Mouse (Mus musculus) liver, embryonic 14.5 days (tissue): ENCODE measurements around the gene Hic1. TPM values are rescaled to one million over a fixed set of nuclear protein-coding genes. Genes with fewer than 3 reads are reported as not detected.

ENCODE experiments used
- ATAC-seq: fragments of 200-750 bp; cut with Nextera tagmentation; 2 replicates; pipeline ENCODE4 v1.8.0; 2017; ENCODE audit warnings: moderate number of reproducible peaks, mild to moderate bottlenecking, moderate library complexity; ENCODE audit not compliant: insufficient read depth
- DNase-seq, 3 experiments: peaks; one replicate each; pipeline ENCODE4 v3.0.0-alpha.2; 2012 to 2013; ENCODE audit warnings: low read depth in 3 of 3, low spot score in 3 of 3
- H3K27ac ChIP-seq: fragments of 300-500 bp; sonication (generic); 2 replicates; pipeline ENCODE4 v1.5.1; 2014; ENCODE audit warnings: moderate library complexity, mild to moderate bottlenecking, control low read depth, inconsistent platforms
- H3K27me3 ChIP-seq: fragments of 300-500 bp; sonication (generic); 2 replicates; pipeline ENCODE4 v1.6.1; 2014; ENCODE audit warnings: mild to moderate bottlenecking, low read length, moderate library complexity; ENCODE audit not compliant: control insufficient read depth, insufficient read depth
- H3K36me3 ChIP-seq: fragments of 300-500 bp; sonication (generic); replicated peaks from 2 replicates; pipeline ENCODE4 v1.6.1; 2014; ENCODE audit warnings: low read depth; ENCODE audit not compliant: control insufficient read depth, insufficient read depth
- H3K4me1 ChIP-seq, 2 experiments: fragments of 200-500 bp in 1 of 2; fragments of 300-500 bp in 1 of 2; sonication (generic) in 1 of 2; replicated peaks; 2 replicates each; pipeline ENCODE4 v1.6.1; 2012 to 2014; ENCODE audit warnings: antibody characterized with exemption in 1 of 2, inconsistent platforms in 1 of 2, low read length in 1 of 2; ENCODE audit not compliant: control insufficient read depth in 2 of 2, insufficient read depth in 2 of 2
- H3K4me2 ChIP-seq: fragments of 300-500 bp; sonication (generic); 2 replicates; pipeline ENCODE4 v1.6.1; 2014; ENCODE audit warnings: low read depth, mild to moderate bottlenecking, control low read depth, moderate library complexity
- H3K4me3 ChIP-seq, 2 experiments: fragments of 200-500 bp in 1 of 2; fragments of 300-500 bp in 1 of 2; sonication (generic) in 1 of 2; 2 replicates each; pipeline ENCODE4 v1.5.1; 2012 to 2014; ENCODE audit warnings: low read depth in 2 of 2, low read length in 2 of 2, mild to moderate bottlenecking in 2 of 2, control low read depth in 1 of 2, inconsistent platforms in 1 of 2, moderate library complexity in 1 of 2; ENCODE audit not compliant: insufficient read depth in 1 of 2
- H3K9ac ChIP-seq: fragments of 300-500 bp; sonication (generic); replicated peaks from 2 replicates; pipeline ENCODE4 v1.6.1; 2014; ENCODE audit warnings: mild to moderate bottlenecking, control low read depth, moderate library complexity
- H3K9me3 ChIP-seq: fragments of 300-500 bp; sonication (generic); 2 replicates; pipeline ENCODE4 v1.6.1; 2016; ENCODE audit warnings: low read length, mixed read lengths; ENCODE audit not compliant: control insufficient read depth
- CTCF ChIP-seq: IDR thresholded peaks from 2 replicates; pipeline ENCODE4 v1.5.1; 2016; ENCODE audit warnings: antibody characterized with exemption, low read depth, control low read depth
- EP300 ChIP-seq: IDR thresholded peaks from 2 replicates; pipeline ENCODE4 v1.6.1; 2016; ENCODE audit warnings: antibody characterized with exemption, low read depth
- WGBS: fragments of 180-500 bp; shearing (Covaris S2); extraction: QIAGEN DNeasy Blood & Tissue Kit; methylation state at CpG from one replicate; pipeline ENCODE4 v1.1.7; 2014; ENCODE audit not compliant: insufficient replicate concordance; 5-methylcytosine and 5-hydroxymethylcytosine counted together
- polyA plus RNA-seq, 2 experiments: library from polyadenylated mRNA; depleted of rRNA in 1 of 2; stranded (reverse) in 1 of 2; unstranded in 1 of 2; fragments of >200 nt; fragmentation: Nextera tagmentation in 1 of 2; extraction: Ambion mirVana in 1 of 2; gene quantifications; 2 replicates each; pipeline versions ENCODE4 v1.2.1 to v1.2.3; 2012 to 2014

The Hic1 gene
- polyA plus RNA-seq, 2 experiments, result 0.28 to 0.97 TPM

DNA sequence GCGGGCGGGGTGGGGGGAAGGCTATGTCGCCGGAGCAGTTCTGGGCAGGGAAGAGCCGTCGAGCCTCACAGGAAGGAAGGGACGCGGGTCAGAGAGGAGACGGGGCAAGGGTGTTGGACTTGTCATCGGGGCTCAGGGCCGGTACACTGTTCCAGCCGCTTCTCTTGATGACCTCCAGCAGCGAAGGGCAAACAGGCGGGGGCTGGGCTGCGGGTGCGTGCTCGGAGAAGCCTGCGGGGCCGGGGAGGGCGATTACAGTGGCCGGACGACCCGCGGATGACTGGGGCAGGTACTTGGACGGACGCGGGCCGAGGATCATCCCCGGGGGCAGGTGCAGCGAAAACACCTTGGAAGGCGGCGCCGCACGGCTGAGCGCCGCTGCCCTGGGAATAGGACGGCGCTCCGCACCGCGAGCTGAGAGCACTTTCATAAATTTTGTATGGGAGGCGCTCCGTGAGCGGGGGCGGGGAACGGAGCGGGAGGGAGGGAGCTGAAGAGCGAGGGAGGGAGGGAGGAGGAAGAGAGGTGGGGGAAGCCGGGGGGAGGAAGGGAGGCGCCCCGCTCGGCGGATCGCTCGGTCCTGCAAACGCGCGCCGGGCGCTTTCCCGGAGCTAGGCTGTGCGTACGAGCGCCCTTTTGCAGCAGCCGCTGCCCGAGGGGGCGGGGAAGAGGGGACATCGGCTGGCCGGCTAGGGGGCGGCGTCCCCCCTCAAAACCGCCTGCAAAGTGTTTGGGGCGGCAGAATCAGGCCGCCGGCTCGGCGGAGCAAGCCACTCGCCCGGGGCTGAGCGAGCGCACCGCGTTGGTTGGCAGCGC, 24.1 kb upstream of the Hic1 start, which contains the start of gene Rtn4rl1:
TSS of gene Rtn4rl1 (plus strand) at position 528 of the 816 bp plus-strand sequence.
- peaks cover 52% of the 10 kb centered on the region for H3K27me3 ChIP-seq
- ATAC-seq (no peak), DNase-seq (no peak)
- no peak for TF ChIP-seq CTCF
- no peak for TF ChIP-seq EP300
- H3K9me3 ChIP-seq, result no peaks in the 10 kb centered on the region
- peaks cover 7 to 15% of the 10 kb centered on the region in 2 experiments; a peak in 3 of 4 replicates for H3K4me1 ChIP-seq
- no peak within 1 kb of the TSS for H3K9ac ChIP-seq
- H3K4me3 ChIP-seq, result peak within 1 kb of the TSS; percentile 21 to 59
- H3K4me2 ChIP-seq, result peak within 1 kb of the TSS; percentile 56
- WGBS, result under 1% methylated on average over 81 of the region's 84 CpGs
- no peaks in the 10 kb centered on the region for H3K36me3 ChIP-seq
- H3K27ac ChIP-seq, result no peak within 1 kb of the TSS

DNA sequence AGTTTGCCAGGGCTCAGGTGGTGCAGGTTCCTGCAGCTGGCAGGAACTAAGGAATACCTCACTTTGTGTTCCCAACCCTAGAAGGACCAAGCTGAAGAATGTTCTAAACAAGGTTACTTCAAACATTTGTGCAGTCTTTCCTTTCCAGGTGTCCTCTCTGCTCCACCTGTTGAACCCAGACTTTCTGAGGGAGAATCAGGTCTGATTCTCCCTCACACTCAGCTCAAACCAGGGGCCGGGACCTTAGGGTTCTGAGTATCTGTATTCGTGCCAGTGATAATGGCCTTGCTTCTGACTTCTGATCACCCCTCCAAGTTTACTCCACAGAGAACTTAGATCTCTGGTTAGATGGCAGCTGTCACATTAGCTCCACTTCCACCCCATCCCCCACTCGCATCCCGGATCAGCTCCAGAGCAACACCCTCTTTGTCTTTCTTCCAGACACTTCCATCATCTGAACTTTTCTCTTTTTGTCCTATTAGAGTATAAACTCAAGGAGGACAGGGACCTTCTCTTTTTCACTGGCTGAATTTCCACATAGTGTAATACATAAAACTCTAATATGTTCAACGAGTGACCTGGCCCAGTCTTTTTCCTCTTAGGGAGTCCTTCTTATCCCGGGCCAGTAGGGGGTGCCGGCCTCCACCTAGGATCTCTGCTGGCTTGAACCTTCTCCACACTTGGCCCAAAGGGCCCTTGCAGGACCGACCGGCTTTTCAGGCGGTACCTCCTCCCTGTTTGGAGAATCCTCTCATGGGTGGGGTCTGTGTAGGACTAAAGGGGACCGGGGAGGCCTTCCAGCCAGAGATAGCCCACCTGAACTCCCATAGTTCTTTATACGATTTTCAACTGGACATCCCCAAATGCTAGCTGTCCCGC, 23.3 kb upstream of the Hic1 start:
- DNase-seq (peak in 2 of 3 experiments; percentile 40 to 43), ATAC-seq (no peak)
- Histone ChIP-seq H3K9ac (no peak overlapping the region), H3K27ac (no peak overlapping the region), H3K27me3 (peaks cover 52% of the 10 kb centered on the region), H3K9me3 (no peaks in the 10 kb centered on the region), H3K4me2 (peak overlapping the region; percentile 56), H3K36me3 (no peaks in the 10 kb centered on the region), H3K4me3 (peak overlapping the region in 1 of 2 experiments; percentile 59; a peak in 2 of 4 replicates), H3K4me1 (peaks cover 7 to 15% of the 10 kb centered on the region in 2 experiments; a peak in 3 of 4 replicates)
- 25% methylated on average over 13 of the region's 13 CpGs for WGBS
- TF ChIP-seq EP300, result no peak
- TF ChIP-seq CTCF, result peak; percentile 87

DNA sequence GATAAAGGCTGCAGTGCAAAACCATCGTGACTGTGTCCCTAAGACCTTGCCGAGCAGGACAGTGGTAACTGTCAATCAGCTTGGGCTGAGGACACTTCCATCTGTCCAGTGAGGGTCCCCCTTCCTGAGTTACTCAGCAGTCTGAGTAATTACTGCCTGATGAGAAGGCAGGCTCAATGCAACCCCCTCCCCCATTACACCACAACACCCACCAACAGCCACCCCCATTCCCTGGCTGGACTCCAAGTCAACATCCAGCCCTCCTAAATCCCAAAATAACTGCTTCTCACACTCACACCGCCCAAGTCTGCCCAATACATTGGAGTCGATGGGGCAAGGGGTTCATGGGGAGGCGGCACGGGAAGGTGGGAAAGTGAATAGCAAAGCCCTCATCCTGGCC, 22.5 kb upstream of the Hic1 start:
- no peak overlapping the region for H3K4me2 ChIP-seq
- DNase-seq (no peak), ATAC-seq (no peak)
- H3K4me3 ChIP-seq, result no peak overlapping the region
- no peaks in the 10 kb centered on the region for H3K36me3 ChIP-seq
- peaks cover 47% of the 10 kb centered on the region for H3K27me3 ChIP-seq
- no peaks in the 10 kb centered on the region for H3K9me3 ChIP-seq
- H3K27ac ChIP-seq, result no peak overlapping the region
- WGBS, result 55% methylated on average over 6 of the region's 6 CpGs
- no peak overlapping the region for H3K9ac ChIP-seq
- TF ChIP-seq CTCF (no peak), EP300 (no peak)
- H3K4me1 ChIP-seq, result peaks cover 7 to 15% of the 10 kb centered on the region in 2 experiments; a peak in 3 of 4 replicates

DNA sequence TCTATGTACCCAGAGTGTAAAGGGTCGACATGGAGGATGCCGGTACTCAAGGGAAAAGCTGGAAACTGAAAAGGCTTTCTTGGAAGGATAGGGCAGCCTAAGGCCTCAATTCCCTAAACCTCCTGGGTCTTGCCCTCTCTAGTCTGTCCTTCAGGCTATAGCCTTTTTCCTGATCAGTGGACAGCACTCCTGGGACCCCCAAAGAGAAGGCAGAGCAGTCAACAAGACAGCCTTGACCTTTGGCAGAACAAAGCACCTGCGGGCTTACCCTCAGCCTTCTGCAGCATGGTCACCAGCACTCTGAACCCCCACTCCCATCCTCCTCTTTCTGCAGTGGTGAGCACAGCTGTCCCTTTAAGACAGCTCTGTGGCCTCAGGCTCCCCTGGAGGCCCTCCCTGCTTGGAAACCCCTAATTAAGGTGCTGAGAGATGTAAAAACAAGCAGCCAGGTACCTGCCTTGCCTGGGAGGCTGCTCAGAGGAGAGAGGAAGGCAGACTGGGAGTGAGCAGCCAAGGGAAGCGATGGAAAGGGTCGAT, 21.7 kb upstream of the Hic1 start, which contains the start of gene Dph1:
TSS of gene Dph1 (minus strand) at position 337 of the 537 bp plus-strand sequence.
- WGBS, result 55% methylated on average over 5 of the region's 5 CpGs
- ATAC-seq (no peak), DNase-seq (no peak)
- Histone ChIP-seq H3K36me3 (no peaks in the 10 kb centered on the region), H3K4me2 (peak within 1 kb of the TSS; percentile 98), H3K4me1 (peaks cover 7 to 15% of the 10 kb centered on the region in 2 experiments; a peak in 3 of 4 replicates), H3K27ac (peak within 1 kb of the TSS; percentile 76), H3K27me3 (peaks cover 39% of the 10 kb centered on the region), H3K4me3 (peak within 1 kb of the TSS; percentile 86 to 87), H3K9ac (peak within 1 kb of the TSS; percentile 85), H3K9me3 (no peaks in the 10 kb centered on the region)
- TF ChIP-seq EP300 (no peak), CTCF (no peak)
